Mouse (Mus musculus): ENCODE results near the gene Meig1.

GRCm38 (mm10) chr2:3430956-3431355 lies 8.5 kb upstream of the Meig1 start:
- no peak for TF ChIP-seq CTCF (IDR thresholded peaks at IDR 0.05; ENCODE audit: extremely low read depth, insufficient read length, insufficient replicate concordance, low read depth, low read length)
- TF ChIP-seq POLR2A (IDR thresholded peaks at IDR 0.05; ENCODE audit: low read depth, low read length): no peak

Measured in small intestine, adult 2 months (tissue).